Mouse (Mus musculus) cerebellum, adult 2 months (tissue): Measurements from ENCODE around the gene Ank2.
A peak's percentile ranks its signal among the peaks of the same experiment; 100 is the strongest.

Source experiments
- CTCF ChIP-seq: fragments of 200-500 bp; IDR thresholded peaks from 2 replicates; pipeline ENCODE4 v1.5.1; 2011; ENCODE audit warnings: low read depth, mild to moderate bottlenecking, control low read depth, low read length, moderate library complexity, borderline replicate concordance; ENCODE audit not compliant: insufficient read depth
- POLR2A ChIP-seq: fragments of 200-500 bp; IDR thresholded peaks from 2 replicates; pipeline ENCODE4 v1.6.1; 2011; ENCODE audit warnings: low read length, control low read depth, borderline replicate concordance; ENCODE audit not compliant: insufficient read depth

- no peak for TF ChIP-seq CTCF
- TF ChIP-seq POLR2A: peak; percentile 28; the same call in 1 of the 2 replicates
Measured at GRCm38 (mm10) chr3:127188789-127189128, 310.4 kb downstream of the Ank2 start.
